Mouse (Mus musculus) embryonic facial prominence, embryonic 13.5 days (tissue): Measurements from ENCODE around the gene Bpifa6. TPM values are rescaled to one million over a fixed set of nuclear protein-coding genes. Genes with fewer than 3 reads are reported as not detected.

ENCODE experiments used
- ATAC-seq: fragments of 200-750 bp; cut with Nextera tagmentation; 2 replicates; pipeline ENCODE4 v1.8.0; 2017; ENCODE audit warnings: low read depth; ENCODE audit not compliant: insufficient number of reproducible peaks, insufficient read depth, low FRiP score, low TSS enrichment
- H3K27ac ChIP-seq: fragments of 300-500 bp; sonication (generic); 2 replicates; pipeline ENCODE4 v1.5.1; 2015; ENCODE audit warnings: moderate library complexity, mild to moderate bottlenecking, inconsistent platforms
- H3K27me3 ChIP-seq: fragments of 300-500 bp; sonication (generic); 2 replicates; pipeline ENCODE4 v1.6.1; 2015; ENCODE audit warnings: mild to moderate bottlenecking, inconsistent platforms
- H3K36me3 ChIP-seq: fragments of 300-500 bp; sonication (generic); 2 replicates; pipeline ENCODE4 v1.6.1; 2015; ENCODE audit warnings: mild to moderate bottlenecking, inconsistent platforms
- H3K4me1 ChIP-seq: fragments of 300-500 bp; sonication (generic); 2 replicates; pipeline ENCODE4 v1.6.1; 2015; ENCODE audit warnings: inconsistent platforms
- H3K4me2 ChIP-seq: fragments of 300-500 bp; sonication (generic); 2 replicates; pipeline ENCODE4 v1.6.1; 2015; ENCODE audit warnings: moderate library complexity, mild to moderate bottlenecking, inconsistent platforms
- H3K4me3 ChIP-seq: fragments of 300-500 bp; sonication (generic); 2 replicates; pipeline ENCODE4 v1.5.1; 2015; ENCODE audit warnings: mild to moderate bottlenecking, inconsistent platforms
- H3K9ac ChIP-seq: fragments of 300-500 bp; sonication (generic); 2 replicates; pipeline ENCODE4 v1.6.1; 2015; ENCODE audit warnings: mild to moderate bottlenecking, inconsistent platforms
- H3K9me3 ChIP-seq: fragments of 300-500 bp; sonication (generic); 2 replicates; pipeline ENCODE4 v1.6.1; 2016; ENCODE audit warnings: inconsistent platforms
- WGBS: fragments of 180-500 bp; shearing (Covaris S2); methylation state at CpG from one replicate; pipeline ENCODE4 v1.1.7; 2015; ENCODE audit warnings: mixed read lengths; 5-methylcytosine and 5-hydroxymethylcytosine counted together
- polyA plus RNA-seq: library from polyadenylated mRNA; unstranded; fragments of >200 nt; fragmentation: Nextera tagmentation; extraction: Ambion mirVana; gene quantifications from 2 replicates; pipeline ENCODE4 v1.2.1, GENCODE M21; 2015

Bpifa6 gene
- polyA plus RNA-seq, 1 experiment from 2014 or later, result not detected

- Histone ChIP-seq H3K4me3 (no peak overlapping the region), H3K4me2 (no peak overlapping the region), H3K9me3 (no peaks in the 10 kb centered on the region), H3K27ac (no peak overlapping the region), H3K4me1 (no peaks in the 10 kb centered on the region), H3K36me3 (no peaks in the 10 kb centered on the region), H3K27me3 (no peaks in the 10 kb centered on the region), H3K9ac (no peak overlapping the region)
- 87% methylated on average over 3 of the region's 3 CpGs for WGBS
- no peak for ATAC-seq
These were observed 70.0 kb downstream of the Bpifa6 start for GRCm38 (mm10) chr2:154044743-154045142.

Other genes with a start within 250 kb of the Bpifa6 start
- gene Mapre1, start 233.7 kb upstream of the Bpifa6 start, polyA plus RNA-seq, result 225 and 230 TPM in 2 replicates
- not detected in 2 replicates for gene Efcab8, start 195.0 kb upstream of the Bpifa6 start, polyA plus RNA-seq
- not detected in 2 replicates for gene Sun5, start 103.9 kb upstream of the Bpifa6 start, polyA plus RNA-seq
- gene Bpifb2, start 99.9 kb upstream of the Bpifa6 start, polyA plus RNA-seq, result not detected in 2 replicates
- not detected in 2 replicates for gene Bpifb6, start 74.6 kb upstream of the Bpifa6 start, polyA plus RNA-seq
- gene Bpifb3, start 56.7 kb upstream of the Bpifa6 start, polyA plus RNA-seq, result not detected in 2 replicates
- not detected in 2 replicates for gene Bpifb4, start 36.7 kb upstream of the Bpifa6 start, polyA plus RNA-seq
- gene Bpifa2, start 33.3 kb downstream of the Bpifa6 start, polyA plus RNA-seq, result not detected in 2 replicates
- gene Bpifa3, start 155.4 kb downstream of the Bpifa6 start, polyA plus RNA-seq, result not detected in 2 replicates
- gene Bpifa1, start 167.9 kb downstream of the Bpifa6 start, polyA plus RNA-seq, result 3.1 and 4.7 TPM in 2 replicates
- gene Bpifa5, start 187.7 kb downstream of the Bpifa6 start, polyA plus RNA-seq, result not detected in 2 replicates
- not detected in 2 replicates for gene Bpifb1, start 215.9 kb downstream of the Bpifa6 start, polyA plus RNA-seq
- gene Bpifb5, start 248.8 kb downstream of the Bpifa6 start, polyA plus RNA-seq, result 0.24 and 0.37 TPM in 2 replicates